Mouse (Mus musculus): ENCODE measurements around the gene Dgkd. TPM values are rescaled to one million over a fixed set of nuclear protein-coding genes. Genes with fewer than 3 reads are reported as not detected.
"Not testable (repeated sequence)": the region's sequence is repeated elsewhere in the genome, so short reads cannot be mapped to it uniquely, and the experiment has no call there.

Gene Dgkd
- 30.7 and 36.6 TPM in 2 replicates for polyA plus RNA-seq (2015; fragmentation: Nextera tagmentation; extraction: Ambion mirVana)

- H3K36me3 ChIP-seq: no peaks in the 10 kb centered on the region
- WGBS: under 1% methylated on average over 43 of the region's 74 CpGs
- peak within 1 kb of the TSS; percentile 97 for H3K4me3 ChIP-seq
- H3K27ac ChIP-seq: peak within 1 kb of the TSS; percentile 55; the same call in 1 of the 2 replicates
- peak within 1 kb of the TSS; percentile 96 for H3K4me2 ChIP-seq (replicated peaks)
- peak within 1 kb of the TSS; percentile 94 for H3K9ac ChIP-seq
- no peaks in the 10 kb centered on the region for H3K9me3 ChIP-seq
- no peaks in the 10 kb centered on the region for H3K27me3 ChIP-seq
- peak; percentile 94 for ATAC-seq (ENCODE audit: low FRiP score, low read depth)
- H3K4me1 ChIP-seq: peaks cover 33% of the 10 kb centered on the region
Measured at GRCm38 (mm10) chr1:87852892-87853600, at the start of gene Dgkd. Dgkd (plus strand) TSS chr1:87853287.

GRCm38 (mm10) chr1:87803576-87803975, 49.5 kb upstream of the Dgkd start, which contains the start of gene Sag:
Sag (plus strand) TSS chr1:87803680.
- H3K36me3 ChIP-seq: no peaks in the 10 kb centered on the region
- no peak within 1 kb of the TSS for H3K27ac ChIP-seq
- no peaks in the 10 kb centered on the region for H3K27me3 ChIP-seq
- H3K4me3 ChIP-seq: no peak within 1 kb of the TSS
- ATAC-seq (ENCODE audit: low FRiP score, low read depth): no peak
- H3K4me1 ChIP-seq: no peaks in the 10 kb centered on the region
- WGBS: 74% methylated on average over 6 of the region's 6 CpGs
- H3K9ac ChIP-seq: no peak within 1 kb of the TSS
- no peak within 1 kb of the TSS for H3K4me2 ChIP-seq (replicated peaks)
- H3K9me3 ChIP-seq: no peaks in the 10 kb centered on the region

GRCm38 (mm10) chr1:87807751-87808150, 45.3 kb upstream of the Dgkd start:
- ATAC-seq (ENCODE audit: low FRiP score, low read depth): no peak
- Histone ChIP-seq H3K4me1 (no peaks in the 10 kb centered on the region), H3K4me3 (no peak overlapping the region), H3K9ac (no peak overlapping the region), H3K27me3 (no peaks in the 10 kb centered on the region), H3K27ac (no peak overlapping the region), H3K9me3 (peaks cover 2% of the 10 kb centered on the region; the same call in 1 of the 2 replicates), H3K36me3 (no peaks in the 10 kb centered on the region), H3K4me2 (replicated peaks) (no peak overlapping the region)
- 84% methylated on average over 1 of the region's 1 CpGs for WGBS

GRCm38 (mm10) chr1:87811391-87811790, 41.7 kb upstream of the Dgkd start:
- Histone ChIP-seq H3K9ac (no peak overlapping the region), H3K4me3 (no peak overlapping the region), H3K4me2 (replicated peaks) (no peak overlapping the region), H3K27ac (no peak overlapping the region), H3K4me1 (no peaks in the 10 kb centered on the region), H3K36me3 (no peaks in the 10 kb centered on the region), H3K9me3 (peaks cover 2% of the 10 kb centered on the region; the same call in 1 of the 2 replicates), H3K27me3 (no peaks in the 10 kb centered on the region)
- WGBS: 86% methylated on average over 7 of the region's 7 CpGs
- no peak for ATAC-seq (ENCODE audit: low FRiP score, low read depth)

GRCm38 (mm10) chr1:87812061-87812460, 41.0 kb upstream of the Dgkd start:
- Histone ChIP-seq H3K4me1 (no peaks in the 10 kb centered on the region), H3K9me3 (peaks cover 2% of the 10 kb centered on the region; the same call in 1 of the 2 replicates), H3K9ac (no peak overlapping the region), H3K36me3 (no peaks in the 10 kb centered on the region), H3K4me3 (no peak overlapping the region), H3K27ac (no peak overlapping the region), H3K27me3 (no peaks in the 10 kb centered on the region), H3K4me2 (replicated peaks) (no peak overlapping the region)
- 77% methylated on average over 10 of the region's 10 CpGs for WGBS
- ATAC-seq (ENCODE audit: low FRiP score, low read depth): no peak

GRCm38 (mm10) chr1:87813155-87813554, 39.9 kb upstream of the Dgkd start:
- WGBS: 86% methylated on average over 6 of the region's 6 CpGs
- H3K27me3 ChIP-seq: no peaks in the 10 kb centered on the region
- no peak overlapping the region for H3K4me2 ChIP-seq (replicated peaks)
- no peaks in the 10 kb centered on the region for H3K36me3 ChIP-seq
- H3K4me3 ChIP-seq: no peak overlapping the region
- no peak overlapping the region for H3K27ac ChIP-seq
- peaks cover 2% of the 10 kb centered on the region; the same call in 1 of the 2 replicates for H3K9me3 ChIP-seq
- ATAC-seq (ENCODE audit: low FRiP score, low read depth): no peak
- H3K4me1 ChIP-seq: no peaks in the 10 kb centered on the region
- no peak overlapping the region for H3K9ac ChIP-seq

- Histone ChIP-seq H3K4me1 (no peaks in the 10 kb centered on the region), H3K4me2 (replicated peaks) (no peak overlapping the region), H3K9me3 (peaks cover 2% of the 10 kb centered on the region; the same call in 1 of the 2 replicates), H3K9ac (no peak overlapping the region), H3K4me3 (no peak overlapping the region), H3K27ac (no peak overlapping the region), H3K36me3 (no peaks in the 10 kb centered on the region), H3K27me3 (no peaks in the 10 kb centered on the region)
- 71% methylated on average over 7 of the region's 7 CpGs for WGBS
- no peak for ATAC-seq (ENCODE audit: low FRiP score, low read depth)
Measured at GRCm38 (mm10) chr1:87813681-87814080, 39.4 kb upstream of the Dgkd start.

GRCm38 (mm10) chr1:87824420-87824995, 28.6 kb upstream of the Dgkd start:
- no peak for ATAC-seq (ENCODE audit: low FRiP score, low read depth)
- H3K9ac ChIP-seq: no peak overlapping the region
- no peak overlapping the region for H3K4me3 ChIP-seq
- H3K9me3 ChIP-seq: no peaks in the 10 kb centered on the region
- no peaks in the 10 kb centered on the region for H3K27me3 ChIP-seq
- H3K4me2 ChIP-seq (replicated peaks): no peak overlapping the region
- H3K36me3 ChIP-seq: no peaks in the 10 kb centered on the region
- 92% methylated on average over 10 of the region's 10 CpGs for WGBS
- H3K4me1 ChIP-seq: peaks cover 4% of the 10 kb centered on the region; the same call in 1 of the 2 replicates
- H3K27ac ChIP-seq: no peak overlapping the region

- Histone ChIP-seq H3K9me3 (no peaks in the 10 kb centered on the region), H3K4me1 (peaks cover 4% of the 10 kb centered on the region; the same call in 1 of the 2 replicates), H3K27ac (no peak overlapping the region), H3K4me2 (replicated peaks) (no peak overlapping the region), H3K9ac (no peak overlapping the region), H3K36me3 (no peaks in the 10 kb centered on the region), H3K4me3 (no peak overlapping the region), H3K27me3 (no peaks in the 10 kb centered on the region)
- no peak for ATAC-seq (ENCODE audit: low FRiP score, low read depth)
- WGBS: 81% methylated on average over 5 of the region's 5 CpGs
Measured at GRCm38 (mm10) chr1:87825281-87825680, 27.8 kb upstream of the Dgkd start.

GRCm38 (mm10) chr1:87825991-87826390, 27.1 kb upstream of the Dgkd start:
- H3K27ac ChIP-seq: no peak overlapping the region
- no peak overlapping the region for H3K4me3 ChIP-seq
- peaks cover 4% of the 10 kb centered on the region; the same call in 1 of the 2 replicates for H3K4me1 ChIP-seq
- ATAC-seq (ENCODE audit: low FRiP score, low read depth): no peak
- no peaks in the 10 kb centered on the region for H3K27me3 ChIP-seq
- no peak overlapping the region for H3K4me2 ChIP-seq (replicated peaks)
- H3K36me3 ChIP-seq: no peaks in the 10 kb centered on the region
- H3K9ac ChIP-seq: no peak overlapping the region
- H3K9me3 ChIP-seq: no peaks in the 10 kb centered on the region
- 88% methylated on average over 6 of the region's 6 CpGs for WGBS

- H3K9me3 ChIP-seq: no peaks in the 10 kb centered on the region
- H3K36me3 ChIP-seq: no peaks in the 10 kb centered on the region
- no peak overlapping the region for H3K27ac ChIP-seq
- WGBS: 77% methylated on average over 2 of the region's 2 CpGs
- no peak for ATAC-seq (ENCODE audit: low FRiP score, low read depth)
- peaks cover 4% of the 10 kb centered on the region; the same call in 1 of the 2 replicates for H3K4me1 ChIP-seq
- H3K9ac ChIP-seq: no peak overlapping the region
- H3K4me2 ChIP-seq (replicated peaks): no peak overlapping the region
- no peak overlapping the region for H3K4me3 ChIP-seq
- no peaks in the 10 kb centered on the region for H3K27me3 ChIP-seq
Measured at GRCm38 (mm10) chr1:87826474-87826873, 26.6 kb upstream of the Dgkd start.

- WGBS: 85% methylated on average over 1 of the region's 1 CpGs
- H3K27me3 ChIP-seq; H3K36me3 ChIP-seq; H3K4me2 ChIP-seq (replicated peaks); H3K9me3 ChIP-seq; H3K27ac ChIP-seq; H3K4me3 ChIP-seq; H3K4me1 ChIP-seq; ATAC-seq (ENCODE audit: low FRiP score, low read depth); H3K9ac ChIP-seq: not testable (repeated sequence)
Measured at GRCm38 (mm10) chr1:87827476-87827875, 25.6 kb upstream of the Dgkd start.

Data from limb, embryonic 13.5 days (tissue).